Mouse (Mus musculus) olfactory bulb, adult 2 months (tissue): ENCODE data around the gene Lsamp.

Experiments used
- CTCF ChIP-seq: fragments of 200-500 bp; IDR thresholded peaks from 2 replicates; pipeline ENCODE4 v1.5.1; 2012; ENCODE audit warnings: low read depth, mild to moderate bottlenecking, low read length, moderate library complexity; ENCODE audit not compliant: insufficient read depth
- POLR2A ChIP-seq: fragments of 200-500 bp; IDR thresholded peaks from 2 replicates; pipeline ENCODE4 v1.6.1; 2012; ENCODE audit warnings: mild to moderate bottlenecking, low read depth, low read length, moderate library complexity; ENCODE audit not compliant: insufficient read depth

DNA sequence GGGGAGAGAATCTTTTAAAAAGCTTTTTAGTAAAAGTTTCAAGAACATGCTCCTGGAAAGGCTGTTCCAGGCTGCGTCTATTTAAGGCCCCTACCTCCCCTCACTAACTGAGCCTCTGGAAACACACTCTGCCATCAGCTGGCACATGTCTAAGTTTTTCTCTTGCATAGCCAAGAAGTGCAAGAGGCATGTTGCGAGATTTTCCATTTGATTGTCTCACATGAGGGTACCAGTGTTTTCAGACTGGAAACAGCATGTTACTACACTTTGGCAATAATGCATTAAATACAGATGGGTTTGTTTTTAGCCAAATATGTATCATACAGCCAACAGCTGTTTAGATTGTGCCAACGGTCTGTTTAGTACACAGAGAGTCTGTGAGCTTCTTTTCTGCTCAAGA is 958.1 kb downstream of the Lsamp start:
- TF ChIP-seq CTCF (no peak), POLR2A (no peak)
